30 mouse cellular contexts compared by ENCODE assay signal in the genomic region with DNA sequence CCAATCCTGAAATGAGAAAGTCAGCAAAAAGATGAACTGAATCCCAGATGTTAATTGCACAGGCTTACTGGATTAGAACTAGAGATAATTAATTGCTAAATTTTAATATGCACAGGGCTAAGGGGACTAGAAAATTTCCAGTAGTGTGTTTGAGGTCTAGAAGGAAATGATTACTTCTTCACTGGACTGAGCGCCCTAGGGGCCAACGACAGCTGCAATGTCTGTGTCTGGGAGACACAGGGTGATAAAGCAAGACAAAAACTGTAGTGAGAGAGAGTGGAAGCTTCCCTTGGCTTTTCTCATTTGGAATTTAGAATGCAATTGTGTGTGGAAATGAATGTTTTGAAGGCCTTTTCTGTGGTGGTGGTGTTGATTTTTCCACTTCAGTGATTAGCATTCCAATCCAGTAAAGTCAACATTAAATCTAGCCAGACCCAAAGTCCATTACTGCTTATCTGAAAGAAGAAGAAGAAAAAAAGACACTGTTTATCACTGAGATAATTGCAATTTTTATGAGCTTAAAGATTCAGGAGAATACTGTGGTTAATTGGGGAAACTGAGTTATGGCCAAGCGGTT.
DNase-seq lines count a peak whose midpoint lies in the region; ATAC-seq and TF ChIP-seq lines count a peak whose summit lies in the region.
"Had no signal": no experiment of that assay in that cellular context is flagged by ENCODE, and none has a peak within 500 bp of the region (broad histone marks: within the 10 kb centered on the region; RNA-seq: fewer than 3 reads in every experiment).

No protein-coding gene starts in this region.

- DNase-seq in hindbrain, embryonic 10.5 days (ENCODE audit: low spot score): no peak
- no peak for DNase-seq in midbrain, embryonic 11.5 days (ENCODE audit: low spot score, missing footprints)
- no peak for DNase-seq in midbrain, embryonic 10.5 days (ENCODE audit: low spot score)
- DNase-seq in Muller cell, postnatal 12 days (ENCODE audit: inconsistent ontology term): peak; percentile 89
- peak; percentile 13 for DNase-seq in Patski (ENCODE audit: low read depth, low spot score)
- no peak for DNase-seq in adrenal gland, adult (ENCODE audit: inconsistent age in 2 of 2, low spot score in 1 of 2)
- DNase-seq: adrenal gland, postnatal 10 days; B cell, adult 2 months; cerebellum, adult 11 months; cerebellum, adult 9-10 months; cerebellum, postnatal 36 days; gastrocnemius, adult 2 months; gastrocnemius, postnatal 36 days; heart, adult 2 months; kidney, adult 18-20 months; lung, postnatal 36 days; right cerebral cortex, postnatal 4 days; thymus, adult 18-20 months; thymus, postnatal 25 days had no signal

- 59% methylated on average over 3 of the region's 3 CpGs for WGBS in hindbrain, embryonic 15.5 days
- WGBS in hindbrain, embryonic 10.5 days: 73% methylated on average over 3 of the region's 3 CpGs
- WGBS in midbrain, embryonic 11.5 days: 71% methylated on average over 3 of the region's 3 CpGs
- 70% methylated on average over 3 of the region's 3 CpGs for WGBS in midbrain, embryonic 10.5 days

- CTCF ChIA-PET in Patski (lab: Charles Lee): no interaction called here

- no peaks in the 10 kb centered on the region for H3K27me3 ChIP-seq in hindbrain, embryonic 15.5 days
- H3K27me3 ChIP-seq in hindbrain, embryonic 10.5 days (ENCODE audit: insufficient read depth, poor library complexity, severe bottlenecking): no peaks in the 10 kb centered on the region
- H3K27me3 ChIP-seq in midbrain, embryonic 11.5 days (ENCODE audit: control insufficient read depth, insufficient read depth, low read length): no peaks in the 10 kb centered on the region
- peaks cover 7% of the 10 kb centered on the region; the same call in 1 of the 2 replicates for H3K27me3 ChIP-seq in midbrain, embryonic 10.5 days (ENCODE audit: low read depth, poor library complexity, severe bottlenecking)
- no peaks in the 10 kb centered on the region for H3K27me3 ChIP-seq in Patski
- H3K27me3 ChIP-seq: embryonic facial prominence, embryonic 13.5 days; heart, embryonic 13.5 days; hindbrain, embryonic 12.5 days; limb, embryonic 12.5 days had no signal

- no peak for TF ChIP-seq CTCF in Patski (IDR thresholded peaks at IDR 0.05)

- peak; percentile 30; the same call in 1 of the 2 replicates for ATAC-seq in hindbrain, embryonic 15.5 days (ENCODE audit: low FRiP score, low read depth)
- 0 out of 2 replicates have a peak, but pooled peaks have one; percentile 30 for ATAC-seq in midbrain, embryonic 11.5 days (ENCODE audit: low FRiP score)
- peak; percentile 65 for ATAC-seq in Patski
- ATAC-seq: forebrain, embryonic 16.5 days had no signal

- no peak overlapping the region for H3K27ac ChIP-seq in hindbrain, embryonic 15.5 days (replicated peaks)
- no peak overlapping the region for H3K27ac ChIP-seq in hindbrain, embryonic 10.5 days
- no peak overlapping the region for H3K27ac ChIP-seq in midbrain, embryonic 11.5 days (ENCODE audit: low read depth, low read length)
- no peak overlapping the region for H3K27ac ChIP-seq in midbrain, embryonic 10.5 days (replicated peaks)
- H3K27ac ChIP-seq: embryonic facial prominence, embryonic 13.5 days; forebrain, embryonic 10.5 days; gastrocnemius, adult 2 months; heart, adult 2 months; heart, embryonic 13.5 days; hindbrain, embryonic 12.5 days; layer of hippocampus, adult 2 months; left cerebral cortex, adult 2 months; limb, embryonic 12.5 days; stomach, postnatal 0 days had no signal

- no peak overlapping the region for H3K4me2 ChIP-seq in hindbrain, embryonic 15.5 days
- no peak overlapping the region for H3K4me2 ChIP-seq in midbrain, embryonic 11.5 days
- H3K4me2 ChIP-seq: embryonic facial prominence, embryonic 13.5 days; heart, embryonic 13.5 days; hindbrain, embryonic 12.5 days; limb, embryonic 12.5 days; liver, embryonic 11.5 days had no signal

- no peak overlapping the region for H3K4me3 ChIP-seq in hindbrain, embryonic 15.5 days
- H3K4me3 ChIP-seq in hindbrain, embryonic 10.5 days: no peak overlapping the region
- H3K4me3 ChIP-seq in midbrain, embryonic 11.5 days (ENCODE audit: low read depth, low read length): no peak overlapping the region
- no peak overlapping the region for H3K4me3 ChIP-seq in midbrain, embryonic 10.5 days
- H3K4me3 ChIP-seq: embryonic facial prominence, embryonic 13.5 days; forebrain, embryonic 10.5 days; gastrocnemius, adult 2 months; heart, adult 2 months; heart, embryonic 13.5 days; hindbrain, embryonic 12.5 days; layer of hippocampus, adult 2 months; left cerebral cortex, adult 2 months; limb, embryonic 12.5 days had no signal

- in situ Hi-C loops in Patski (cut with MboI; ENCODE audit: low pct_unique_long_range_greater_than_20kb): no loop called here

- no peaks in the 10 kb centered on the region for H3K36me3 ChIP-seq in hindbrain, embryonic 15.5 days
- no peaks in the 10 kb centered on the region for H3K36me3 ChIP-seq in hindbrain, embryonic 10.5 days
- no peaks in the 10 kb centered on the region for H3K36me3 ChIP-seq in midbrain, embryonic 11.5 days (ENCODE audit: control insufficient read depth, insufficient read depth, low read length)
- H3K36me3 ChIP-seq in midbrain, embryonic 10.5 days: no peaks in the 10 kb centered on the region
- H3K36me3 ChIP-seq: embryonic facial prominence, embryonic 13.5 days; forebrain, embryonic 10.5 days; heart, embryonic 13.5 days; hindbrain, embryonic 12.5 days; limb, embryonic 12.5 days had no signal

- no peaks in the 10 kb centered on the region for H3K9me3 ChIP-seq in hindbrain, embryonic 15.5 days
- no peaks in the 10 kb centered on the region for H3K9me3 ChIP-seq in hindbrain, embryonic 10.5 days
- H3K9me3 ChIP-seq in midbrain, embryonic 11.5 days (ENCODE audit: control insufficient read depth, low read length): no peaks in the 10 kb centered on the region
- no peaks in the 10 kb centered on the region for H3K9me3 ChIP-seq in midbrain, embryonic 10.5 days (replicated peaks)
- H3K9me3 ChIP-seq: embryonic facial prominence, embryonic 13.5 days; forebrain, embryonic 10.5 days; heart, embryonic 13.5 days; hindbrain, embryonic 12.5 days; limb, embryonic 12.5 days had no signal

- POLR2A ChIA-PET in Patski (lab: Charles Lee): no interaction called here

- H3K4me1 ChIP-seq in hindbrain, embryonic 15.5 days (replicated peaks): no peaks in the 10 kb centered on the region
- 0 out of 2 replicates have a peak, but pooled peaks cover 2% of the 10 kb centered on the region for H3K4me1 ChIP-seq in hindbrain, embryonic 10.5 days (replicated peaks)
- no peaks in the 10 kb centered on the region for H3K4me1 ChIP-seq in midbrain, embryonic 11.5 days (ENCODE audit: control insufficient read depth, insufficient read depth, low read length)
- H3K4me1 ChIP-seq in midbrain, embryonic 10.5 days: peaks cover 13% of the 10 kb centered on the region
- H3K4me1 ChIP-seq: embryonic facial prominence, embryonic 13.5 days; forebrain, embryonic 10.5 days; hindbrain, embryonic 12.5 days; limb, embryonic 12.5 days had no signal

- H3K9ac ChIP-seq in hindbrain, embryonic 15.5 days: no peak overlapping the region
- H3K9ac ChIP-seq in midbrain, embryonic 11.5 days (ENCODE audit: low read length): no peak overlapping the region
- H3K9ac ChIP-seq: embryonic facial prominence, embryonic 13.5 days; heart, embryonic 13.5 days; hindbrain, embryonic 12.5 days; limb, embryonic 12.5 days had no signal

Comparison
In these comparisons a context has a peak if more than half of its experiments do, and no peak if none do; other contexts are left out.
1. DNase-seq: peak in Muller cell, postnatal 12 days (single experiment) and Patski (single experiment); none in hindbrain, embryonic 10.5 days (single experiment), midbrain, embryonic 11.5 days (single experiment), midbrain, embryonic 10.5 days (single experiment) and adrenal gland, adult (0 of 2).
2. Peak in every context shown above with its lines, with median percentiles within 50 percentile points of each other: ATAC-seq.